Mouse (Mus musculus) CH12.LX (cell line): ENCODE data around the gene Cln5. TPM values are rescaled to one million over a fixed set of nuclear protein-coding genes. Genes with fewer than 3 reads are reported as not detected.
A peak's percentile ranks its signal among the peaks of the same experiment; 100 is the strongest.

Experiments used
- DNase-seq: peaks from one replicate; pipeline ENCODE4 v3.0.0-alpha.2; 2013; ENCODE audit errors: extremely low read depth
- H3K27ac ChIP-seq: 2 replicates; pipeline ENCODE4 v1.5.1; 2012; ENCODE audit warnings: low read depth, mild to moderate bottlenecking, control low read depth, moderate library complexity; ENCODE audit not compliant: insufficient read depth
- H3K27me3 ChIP-seq: replicated peaks from 2 replicates; pipeline ENCODE3; 2012; ENCODE audit warnings: inconsistent platforms
- H3K36me3 ChIP-seq, 2 experiments: replicated peaks in 1 of 2; 2 replicates each; pipeline versions ENCODE3 to v1.6.1; 2012; ENCODE audit warnings: inconsistent platforms in 1 of 2, low read length in 1 of 2, mild to moderate bottlenecking in 1 of 2, mixed read lengths in 1 of 2, moderate library complexity in 1 of 2; ENCODE audit not compliant: control insufficient read depth in 1 of 2, insufficient read depth in 1 of 2
- H3K4me1 ChIP-seq, 2 experiments: 2 replicates each; pipeline ENCODE4 v1.6.1; 2012; ENCODE audit warnings: inconsistent platforms in 1 of 2, moderate library complexity in 1 of 2; ENCODE audit not compliant: insufficient read depth in 2 of 2, control insufficient read depth in 1 of 2
- H3K4me2 ChIP-seq: 2 replicates; pipeline ENCODE4 v1.6.1; 2012; ENCODE audit warnings: low read depth, mild to moderate bottlenecking, control low read depth; ENCODE audit not compliant: poor library complexity, insufficient read depth, severe bottlenecking
- H3K4me3 ChIP-seq, 3 experiments: fragments of 150-350 bp in 1 of 3; sonication (generic) in 1 of 3; replicated peaks in 1 of 3; 2 replicates each; pipeline versions ENCODE3 to v1.5.1; 2011 to 2012; ENCODE audit warnings: low read depth in 2 of 3, low read length in 2 of 3, mild to moderate bottlenecking in 2 of 3, moderate library complexity in 2 of 3, control low read depth in 1 of 3, improper control_type of control experiment in 1 of 3, inconsistent platforms in 1 of 3, mixed read lengths in 1 of 3; ENCODE audit not compliant: poor library complexity in 1 of 3
- H3K79me2 ChIP-seq: replicated peaks from 2 replicates; pipeline ENCODE4 v1.6.1; 2012; ENCODE audit warnings: mild to moderate bottlenecking, moderate library complexity; ENCODE audit not compliant: control insufficient read depth, poor library complexity, insufficient read depth, severe bottlenecking; ENCODE audit errors: extremely low read depth
- H3K9ac ChIP-seq: 2 replicates; pipeline ENCODE4 v1.6.1; 2012; ENCODE audit warnings: low read depth, mild to moderate bottlenecking, control low read depth, moderate library complexity; ENCODE audit not compliant: insufficient read depth
- H3K9me3 ChIP-seq: replicated peaks from 2 replicates; pipeline ENCODE3; 2012; ENCODE audit warnings: low read length, inconsistent platforms, mixed read lengths
- BHLHE40 ChIP-seq: IDR thresholded peaks from 2 replicates; pipeline ENCODE4 v1.6.1; 2011; ENCODE audit warnings: mild to moderate bottlenecking, low read depth, low read length, improper control_type of control experiment
- CHD1 ChIP-seq: IDR thresholded peaks from 2 replicates; pipeline ENCODE4 v1.6.1; 2012; ENCODE audit warnings: low read depth, low read length, improper control_type of control experiment, inconsistent platforms
- CHD2 ChIP-seq: IDR thresholded peaks from 2 replicates; pipeline ENCODE4 v1.6.1; 2011; ENCODE audit warnings: low read length, improper control_type of control experiment
- CTCF ChIP-seq, 2 experiments: IDR thresholded peaks in 1 of 2; conservative IDR thresholded peaks in 1 of 2; 2 replicates each; pipeline ENCODE4 v1.5.1; 2011 to 2012; ENCODE audit warnings: low read depth in 2 of 2, low read length in 2 of 2, improper control_type of control experiment in 1 of 2, inconsistent platforms in 1 of 2, mild to moderate bottlenecking in 1 of 2, moderate library complexity in 1 of 2
- E2F4 ChIP-seq: IDR thresholded peaks from 2 replicates; pipeline ENCODE4 v1.6.1; 2011; ENCODE audit warnings: low read depth, low read length, improper control_type of control experiment; ENCODE audit not compliant: insufficient replicate concordance
- ELF1 ChIP-seq: IDR thresholded peaks from 2 replicates; pipeline ENCODE4 v1.6.1; 2014; ENCODE audit warnings: low read depth, mild to moderate bottlenecking, inconsistent platforms, low read length, improper control_type of control experiment
- EP300 ChIP-seq: IDR thresholded peaks from 2 replicates; pipeline ENCODE4 v1.6.1; 2011; ENCODE audit warnings: low read length, improper control_type of control experiment
- ETS1 ChIP-seq: conservative IDR thresholded peaks from 2 replicates; pipeline ENCODE4 v1.6.1; 2012; ENCODE audit warnings: low read depth, mild to moderate bottlenecking, inconsistent platforms, low read length, improper control_type of control experiment, moderate library complexity
- GABPA ChIP-seq: IDR thresholded peaks from 2 replicates; pipeline ENCODE4 v1.6.1; 2012; ENCODE audit warnings: low read depth, low read length, improper control_type of control experiment, inconsistent platforms; ENCODE audit not compliant: insufficient replicate concordance
- HCFC1 ChIP-seq: IDR thresholded peaks from 2 replicates; pipeline ENCODE4 v1.6.1; 2012; ENCODE audit warnings: low read depth, mild to moderate bottlenecking, inconsistent platforms, low read length, improper control_type of control experiment
- IRF4 ChIP-seq: IDR thresholded peaks from 2 replicates; pipeline ENCODE4 v1.6.1; 2014; ENCODE audit warnings: low read depth, mild to moderate bottlenecking, inconsistent platforms, low read length, improper control_type of control experiment
- JUN ChIP-seq: IDR thresholded peaks from 2 replicates; pipeline ENCODE4 v1.6.1; 2011; ENCODE audit warnings: low read depth, mild to moderate bottlenecking, low read length, improper control_type of control experiment, moderate library complexity; ENCODE audit not compliant: insufficient read depth
- JUND ChIP-seq: conservative IDR thresholded peaks from 2 replicates; pipeline ENCODE4 v1.6.1; 2011; ENCODE audit warnings: low read depth, low read length, improper control_type of control experiment
- KAT2A ChIP-seq: IDR thresholded peaks from 2 replicates; pipeline ENCODE4 v1.6.1; 2012; ENCODE audit warnings: low read length, improper control_type of control experiment, inconsistent platforms; ENCODE audit not compliant: insufficient replicate concordance
- MAFK ChIP-seq: IDR thresholded peaks from 2 replicates; pipeline ENCODE4 v1.6.1; 2011; ENCODE audit warnings: low read length, improper control_type of control experiment; ENCODE audit not compliant: insufficient replicate concordance
- MAX ChIP-seq: IDR thresholded peaks from 2 replicates; pipeline ENCODE4 v1.6.1; 2011; ENCODE audit warnings: low read length, improper control_type of control experiment
- MAZ ChIP-seq: IDR thresholded peaks from 2 replicates; pipeline ENCODE4 v1.6.1; 2012; ENCODE audit warnings: low read depth, mild to moderate bottlenecking, inconsistent platforms, low read length, improper control_type of control experiment, moderate library complexity
- MEF2A ChIP-seq: IDR thresholded peaks from 2 replicates; pipeline ENCODE4 v1.6.1; 2014; ENCODE audit warnings: low read depth, mild to moderate bottlenecking, inconsistent platforms, low read length, improper control_type of control experiment, borderline replicate concordance
- MXI1 ChIP-seq: IDR thresholded peaks from 2 replicates; pipeline ENCODE4 v1.6.1; 2011; ENCODE audit warnings: mild to moderate bottlenecking, low read depth, low read length, improper control_type of control experiment
- NELFE ChIP-seq: IDR thresholded peaks from 2 replicates; pipeline ENCODE4 v1.6.1; 2011; ENCODE audit warnings: low read depth, low read length, improper control_type of control experiment
- NRF1 ChIP-seq: IDR thresholded peaks from 2 replicates; pipeline ENCODE4 v1.6.1; 2014; ENCODE audit warnings: low read depth, mild to moderate bottlenecking, inconsistent platforms, low read length, improper control_type of control experiment, moderate library complexity
- PAX5 ChIP-seq: IDR thresholded peaks from 2 replicates; pipeline ENCODE4 v1.6.1; 2012; ENCODE audit warnings: low read length, inconsistent platforms, mixed read lengths
- POLR2A ChIP-seq: IDR thresholded peaks from 2 replicates; pipeline ENCODE4 v1.6.1; 2011; ENCODE audit warnings: low read depth, mild to moderate bottlenecking, improper control_type of control experiment, low read length
- RAD21 ChIP-seq: IDR thresholded peaks from 2 replicates; pipeline ENCODE4 v1.6.1; 2011; ENCODE audit warnings: low read depth, mild to moderate bottlenecking, low read length, improper control_type of control experiment, moderate library complexity
- RCOR1 ChIP-seq: conservative IDR thresholded peaks from 2 replicates; pipeline ENCODE4 v1.6.1; 2012; ENCODE audit warnings: low read depth, mild to moderate bottlenecking, inconsistent platforms, low read length, improper control_type of control experiment
- SIN3A ChIP-seq: IDR thresholded peaks from 2 replicates; pipeline ENCODE4 v1.6.1; 2012; ENCODE audit warnings: low read length, improper control_type of control experiment, inconsistent platforms
- SMC3 ChIP-seq: IDR thresholded peaks from 2 replicates; pipeline ENCODE4 v1.6.1; 2011; ENCODE audit warnings: low read depth, low read length, improper control_type of control experiment
- TBP ChIP-seq: conservative IDR thresholded peaks from 2 replicates; pipeline ENCODE4 v1.6.1; 2011; ENCODE audit warnings: low read depth, low read length, improper control_type of control experiment
- TCF12 ChIP-seq: IDR thresholded peaks from 2 replicates; pipeline ENCODE4 v1.6.1; 2014; ENCODE audit warnings: low read depth, mild to moderate bottlenecking, inconsistent platforms, low read length, improper control_type of control experiment
- UBTF ChIP-seq: IDR thresholded peaks from 2 replicates; pipeline ENCODE4 v1.6.1; 2012; ENCODE audit warnings: low read depth, mild to moderate bottlenecking, inconsistent platforms, low read length, improper control_type of control experiment, moderate library complexity
- USF1 ChIP-seq: IDR thresholded peaks from 2 replicates; pipeline ENCODE4 v1.6.1; 2014; ENCODE audit warnings: low read depth, mild to moderate bottlenecking, inconsistent platforms, low read length, improper control_type of control experiment
- USF2 ChIP-seq: conservative IDR thresholded peaks from 2 replicates; pipeline ENCODE4 v1.6.1; 2011; ENCODE audit warnings: low read depth, low read length, improper control_type of control experiment
- ZC3H11A ChIP-seq: IDR thresholded peaks from 2 replicates; pipeline ENCODE4 v1.6.1; 2012; ENCODE audit warnings: low read depth, mild to moderate bottlenecking, inconsistent platforms, low read length, improper control_type of control experiment
- ZKSCAN1 ChIP-seq: IDR thresholded peaks from 2 replicates; pipeline ENCODE4 v1.6.1; 2012; ENCODE audit warnings: low read depth, inconsistent platforms, low read length, improper control_type of control experiment, borderline replicate concordance
- ZMIZ1 ChIP-seq: IDR thresholded peaks from 2 replicates; pipeline ENCODE4 v1.6.1; 2012; ENCODE audit warnings: low read depth, mild to moderate bottlenecking, inconsistent platforms, low read length, improper control_type of control experiment
- ZNF384 ChIP-seq: IDR thresholded peaks from 2 replicates; pipeline ENCODE4 v1.6.1; 2012; ENCODE audit warnings: low read depth, low read length, improper control_type of control experiment, inconsistent platforms
- dilution Hi-C: fragments of 300-500 bp; cut with MboI; formaldehyde crosslinking; loops from 2 replicates; pipeline ENCODE4 v1.14.3; 2020; ENCODE audit warnings: low sequenced_read_pairs; ENCODE audit not compliant: extremely low pct_unique_long_range_greater_than_20kb, extremely low pct_ligation_motif_present
- in situ Hi-C: fragments of 300-500 bp; cut with MboI; formaldehyde crosslinking; loops from 3 replicates; pipeline ENCODE4 v1.14.3; 2019; ENCODE audit warnings: low sequenced_read_pairs, low pct_ligation_motif_present, low pct_unique_long_range_greater_than_20kb, mixed read lengths
- polyA plus RNA-seq: library from polyadenylated mRNA; unstranded; fragments of >175 nt; gene quantifications from 2 replicates; pipeline ENCODE4 v1.2.1, GENCODE M21; 2012; ENCODE audit warnings: low read depth; ENCODE audit not compliant: insufficient read length
- total RNA-seq, 2 experiments: library from RNA; depleted of rRNA; stranded (reverse); fragments of 300-350 nt in 1 of 2; fragments of >200 nt in 1 of 2; gene quantifications; 2 replicates each; pipeline ENCODE4 v1.2.3; 2012 to 2014

The Cln5 gene
- total and polyA plus RNA-seq, 3 experiments = 29.2 to 62.0 (median 34.7) TPM

DNA sequence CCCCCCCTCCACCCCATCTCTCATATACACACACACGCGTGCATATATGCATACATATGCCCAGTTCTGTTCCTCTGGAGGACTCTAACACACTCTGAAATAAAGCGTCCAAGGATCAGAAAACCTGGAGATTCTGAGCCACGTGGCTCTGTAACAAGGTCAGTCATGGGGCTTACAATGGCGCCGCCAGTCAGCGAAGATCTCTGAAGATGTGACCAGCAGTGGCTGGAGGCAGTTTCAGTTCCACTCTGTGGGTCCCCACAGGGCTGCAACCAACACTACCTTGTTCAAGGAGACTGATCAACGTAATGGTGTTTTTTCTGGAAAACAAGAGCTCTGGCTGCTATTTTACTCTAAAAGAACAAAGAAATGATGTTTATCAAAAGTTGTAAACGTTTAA, 35.9 kb upstream of the Cln5 start (continued):
- TF ChIP-seq TCF12 = peak; percentile 84
- TF ChIP-seq MAX = peak; percentile 97
- 0 out of 2 replicates have a peak, but pooled peaks have one; percentile 47 for TF ChIP-seq TBP
- no peak for TF ChIP-seq UBTF
- peak; percentile 73 for TF ChIP-seq USF1
- TF ChIP-seq MXI1 = peak; percentile 94
- TF ChIP-seq USF2 = no peak; the same call in 1 of the 2 replicates

DNA sequence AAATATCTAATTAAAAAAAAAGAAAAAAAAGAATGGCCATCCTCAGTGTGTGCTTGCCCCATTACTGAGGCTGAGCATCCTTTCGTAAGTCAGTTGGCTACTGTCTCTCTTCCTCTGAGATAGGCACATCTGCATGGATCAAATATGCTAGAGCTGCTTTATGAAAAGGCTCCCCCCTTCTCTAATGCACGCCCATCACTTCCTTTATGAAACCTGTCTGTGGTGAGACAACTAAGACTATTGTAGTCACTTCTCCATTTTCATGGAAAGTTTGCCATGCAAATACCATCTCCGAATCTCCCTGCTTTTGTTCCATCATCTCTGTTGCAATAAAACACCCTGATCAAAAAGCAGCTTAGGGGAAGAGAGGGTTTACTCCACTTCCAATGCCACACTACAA, 33.0 kb upstream of the Cln5 start:
- peak; percentile 96 for DNase-seq
- H3K79me2 ChIP-seq = peaks cover 3% of the 10 kb centered on the region
- no peaks in the 10 kb centered on the region for H3K9me3 ChIP-seq
- dilution Hi-C loops (no loop called here), in situ Hi-C loops (no loop called here)
- peaks cover 25 to 59% of the 10 kb centered on the region in 2 experiments; a peak in 3 of 4 replicates for H3K4me1 ChIP-seq
- H3K27me3 ChIP-seq = no peaks in the 10 kb centered on the region
- no peak overlapping the region; the same call in 1 of the 2 replicates for H3K9ac ChIP-seq
- peaks cover 0 to 1% of the 10 kb centered on the region in 2 experiments for H3K36me3 ChIP-seq
- peak overlapping the region; percentile 47 for H3K4me2 ChIP-seq
- no peak overlapping the region for H3K4me3 ChIP-seq
- H3K27ac ChIP-seq = no peak overlapping the region
- no peak for TF ChIP-seq USF2
- TF ChIP-seq TCF12 = peak; percentile 92
- TF ChIP-seq GABPA = no peak
- 0 out of 2 replicates have a peak, but pooled peaks have one; percentile 40 for TF ChIP-seq CHD1
- TF ChIP-seq ZNF384 = peak; percentile 64
- no peak for TF ChIP-seq NRF1
- no peak; the same call in 1 of the 2 replicates for TF ChIP-seq RAD21
- no peak; the same call in 1 of the 2 replicates for TF ChIP-seq TBP
- TF ChIP-seq MAZ = peak; percentile 96
- TF ChIP-seq RCOR1 = peak; percentile 98
- 0 out of 2 replicates have a peak, but pooled peaks have one; percentile 42 for TF ChIP-seq KAT2A
- no peak for TF ChIP-seq MXI1
- TF ChIP-seq UBTF = no peak
- TF ChIP-seq SMC3 = no peak
- peak; percentile 92 for TF ChIP-seq CHD2
- peak; percentile 100 for TF ChIP-seq EP300
- TF ChIP-seq USF1 = no peak
- TF ChIP-seq POLR2A = no peak; the same call in 1 of the 2 replicates
- TF ChIP-seq ETS1 = peak; percentile 94
- TF ChIP-seq CTCF (conservative IDR thresholded peaks at IDR 0.05 in 1 of 2, IDR thresholded peaks at IDR 0.05 in 1 of 2; ENCODE audit: low read depth in 2 of 2, low read length in 2 of 2) = no peak
- TF ChIP-seq MEF2A = peak; percentile 93
- TF ChIP-seq ZC3H11A = no peak
- TF ChIP-seq PAX5 = no peak
- no peak; the same call in 1 of the 2 replicates for TF ChIP-seq NELFE
- peak; percentile 92 for TF ChIP-seq MAFK
- TF ChIP-seq HCFC1 = peak; percentile 24; the same call in 1 of the 2 replicates
- TF ChIP-seq JUND = peak; percentile 86
- TF ChIP-seq BHLHE40 = peak; percentile 93
- no peak for TF ChIP-seq ZKSCAN1
- TF ChIP-seq SIN3A = peak; percentile 88
- TF ChIP-seq ELF1 = peak; percentile 30; the same call in 1 of the 2 replicates
- TF ChIP-seq E2F4 = no peak
- TF ChIP-seq JUN = peak; percentile 80
- TF ChIP-seq ZMIZ1 = peak; percentile 43
- peak; percentile 58; the same call in 1 of the 2 replicates for TF ChIP-seq MAX
- peak; percentile 100 for TF ChIP-seq IRF4
